Comparison of ENCODE assay signal across 23 mouse cellular contexts in the genomic region with DNA sequence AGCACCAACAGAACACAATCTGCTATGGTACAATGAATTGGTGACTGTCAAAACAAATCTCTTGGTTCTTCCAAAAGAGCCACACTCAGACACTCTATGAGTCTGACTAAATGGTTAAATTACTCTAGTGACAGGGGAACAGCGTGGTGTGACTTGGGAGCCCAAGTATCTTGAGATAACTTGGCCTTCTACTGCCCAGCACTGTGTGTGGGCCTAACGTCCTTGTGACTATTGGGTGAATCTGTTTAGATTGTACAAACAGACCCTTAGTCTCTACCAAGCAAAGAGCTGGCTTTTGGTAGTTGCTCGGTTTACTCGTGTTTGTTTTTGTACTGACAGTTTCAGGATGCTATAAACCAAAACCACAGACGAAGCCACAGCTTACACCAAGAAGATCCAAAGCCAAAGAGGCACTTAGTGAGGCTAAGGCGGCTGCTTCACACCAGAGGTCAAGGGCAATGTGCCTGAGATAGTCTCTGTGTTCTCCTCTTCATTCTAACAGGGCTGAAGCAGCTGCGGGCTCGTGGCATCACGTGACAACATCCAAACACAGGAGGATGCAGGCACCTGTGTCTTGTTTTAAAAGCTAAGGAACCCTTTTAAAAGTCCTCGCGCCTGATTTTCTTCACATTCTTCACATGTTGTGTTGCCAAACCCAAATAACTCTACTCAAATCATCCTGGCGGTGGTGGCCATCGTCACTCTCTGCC. TPM values are rescaled to one million over a fixed set of nuclear protein-coding genes. Genes with fewer than 3 reads are reported as not detected.
DNase-seq lines count a peak whose midpoint lies in the region; ATAC-seq and TF ChIP-seq lines count a peak whose summit lies in the region.
"Had no signal": no experiment of that assay in that cellular context is flagged by ENCODE, and none has a peak within 500 bp of the region (broad histone marks: within the 10 kb centered on the region; RNA-seq: fewer than 3 reads in every experiment).

No protein-coding gene starts in this region.

- H3K9me3 ChIP-seq in lung, embryonic 14.5 days (ENCODE audit: low read depth, low read length): no peaks in the 10 kb centered on the region
- H3K9me3 ChIP-seq in intestine, embryonic 15.5 days: no peaks in the 10 kb centered on the region
- H3K9me3 ChIP-seq: embryonic facial prominence, embryonic 12.5 days; forebrain, embryonic 15.5 days; hindbrain, embryonic 12.5 days; limb, embryonic 13.5 days; megakaryocyte, embryonic 14.5 days; neural tube, embryonic 12.5 days had no signal

- H3K4me3 ChIP-seq in lung, embryonic 14.5 days (ENCODE audit: low read depth, low read length): no peak overlapping the region
- H3K4me3 ChIP-seq in small intestine, adult 2 months (ENCODE audit: low read depth, low read length): no peak overlapping the region
- no peak overlapping the region for H3K4me3 ChIP-seq in intestine, embryonic 15.5 days (replicated peaks)
- H3K4me3 ChIP-seq: embryonic facial prominence, embryonic 12.5 days; forebrain, embryonic 15.5 days; gastrocnemius, adult 2 months; heart, adult 2 months; hindbrain, embryonic 12.5 days; left cerebral cortex, adult 2 months; limb, embryonic 13.5 days; megakaryocyte, embryonic 14.5 days; neural tube, embryonic 12.5 days had no signal

- no peak for ATAC-seq in lung, embryonic 14.5 days (ENCODE audit: insufficient read depth)
- ATAC-seq in intestine, embryonic 15.5 days: no peak
- ATAC-seq: forebrain, embryonic 15.5 days had no signal

- H3K27ac ChIP-seq in lung, embryonic 14.5 days (ENCODE audit: low read depth): no peak overlapping the region
- peak overlapping the region; percentile 41; the same call in 1 of the 2 replicates for H3K27ac ChIP-seq in small intestine, adult 2 months (ENCODE audit: insufficient read depth, low read depth, low read length)
- no peak overlapping the region for H3K27ac ChIP-seq in intestine, embryonic 15.5 days
- H3K27ac ChIP-seq: embryonic facial prominence, embryonic 12.5 days; forebrain, embryonic 15.5 days; gastrocnemius, adult 2 months; heart, adult 2 months; hindbrain, embryonic 12.5 days; left cerebral cortex, adult 2 months; limb, embryonic 13.5 days; liver, embryonic 14.5 days; neural tube, embryonic 12.5 days had no signal

- no peak for TF ChIP-seq POLR2A in small intestine, adult 2 months (IDR thresholded peaks at IDR 0.05; ENCODE audit: low read depth, low read length)

- no peak for TF ChIP-seq CTCF in lung, embryonic 14.5 days (IDR thresholded peaks at IDR 0.05; ENCODE audit: low read depth)
- no peak for TF ChIP-seq CTCF in small intestine, adult 2 months (IDR thresholded peaks at IDR 0.05; ENCODE audit: extremely low read depth, insufficient read length, insufficient replicate concordance, low read depth, low read length)

- H3K9ac ChIP-seq in lung, embryonic 14.5 days: no peak overlapping the region
- no peak overlapping the region for H3K9ac ChIP-seq in intestine, embryonic 15.5 days
- H3K9ac ChIP-seq: embryonic facial prominence, embryonic 12.5 days; forebrain, embryonic 15.5 days; hindbrain, embryonic 12.5 days; limb, embryonic 13.5 days; liver, embryonic 14.5 days; neural tube, embryonic 12.5 days had no signal

- H3K36me3 ChIP-seq in lung, embryonic 14.5 days (ENCODE audit: insufficient read depth): no peaks in the 10 kb centered on the region
- no peaks in the 10 kb centered on the region for H3K36me3 ChIP-seq in small intestine, adult 2 months (ENCODE audit: control insufficient read depth, insufficient read depth, low read length)
- no peaks in the 10 kb centered on the region for H3K36me3 ChIP-seq in intestine, embryonic 15.5 days
- H3K36me3 ChIP-seq: embryonic facial prominence, embryonic 12.5 days; forebrain, embryonic 15.5 days; hindbrain, embryonic 12.5 days; limb, embryonic 13.5 days; neural tube, embryonic 12.5 days had no signal

- H3K4me2 ChIP-seq in lung, embryonic 14.5 days: no peak overlapping the region
- H3K4me2 ChIP-seq in intestine, embryonic 15.5 days (replicated peaks): no peak overlapping the region
- H3K4me2 ChIP-seq: embryonic facial prominence, embryonic 12.5 days; forebrain, embryonic 15.5 days; hindbrain, embryonic 12.5 days; limb, embryonic 13.5 days; neural tube, embryonic 12.5 days had no signal

- peak; percentile 23 for DNase-seq in lung, embryonic 14.5 days
- DNase-seq in lung, adult 18-20 months: no peak
- peak; percentile 11 to 21 for DNase-seq in CD8-positive naive resting alpha-beta T cell, adult 2 months (ENCODE audit: low read depth in 2 of 2, low spot score in 2 of 2)
- peak; percentile 70 for DNase-seq in thymus, postnatal 4 days
- DNase-seq in right cerebral cortex, adult 2 months (ENCODE audit: low spot score in 2 of 2): no peak
- DNase-seq: adrenal gland, postnatal 14 days; B cell, adult 2 months; cerebellum, adult 11-12 months; gastrocnemius, adult 2 months; heart, adult 2 months; kidney, adult 2 months; kidney, postnatal 14 days; lung, postnatal 10 days had no signal

- peaks cover 6% of the 10 kb centered on the region; the same call in 1 of the 2 replicates for H3K4me1 ChIP-seq in lung, embryonic 14.5 days (ENCODE audit: insufficient read depth)
- peaks cover 8% of the 10 kb centered on the region; the same call in 1 of the 2 replicates for H3K4me1 ChIP-seq in small intestine, adult 2 months (ENCODE audit: control insufficient read depth, insufficient read depth, insufficient read length, low read length)
- no peaks in the 10 kb centered on the region for H3K4me1 ChIP-seq in intestine, embryonic 15.5 days (replicated peaks)
- H3K4me1 ChIP-seq: forebrain, embryonic 15.5 days; hindbrain, embryonic 12.5 days; neural tube, embryonic 12.5 days had no signal

- WGBS in lung, embryonic 14.5 days: 68% methylated on average over 13 of the region's 13 CpGs
- WGBS in small intestine, adult 2 months: 72% methylated on average over 13 of the region's 13 CpGs
- WGBS in intestine, embryonic 15.5 days: 56% methylated on average over 13 of the region's 13 CpGs

- H3K27me3 ChIP-seq in lung, embryonic 14.5 days (ENCODE audit: insufficient read depth, low read length): no peaks in the 10 kb centered on the region
- H3K27me3 ChIP-seq in small intestine, adult 2 months (ENCODE audit: control insufficient read depth, insufficient read depth, low read length): no peaks in the 10 kb centered on the region
- H3K27me3 ChIP-seq in intestine, embryonic 15.5 days (replicated peaks): no peaks in the 10 kb centered on the region
- H3K27me3 ChIP-seq: embryonic facial prominence, embryonic 12.5 days; forebrain, embryonic 15.5 days; hindbrain, embryonic 12.5 days; limb, embryonic 13.5 days; neural tube, embryonic 12.5 days had no signal

RNA-seq across cellular contexts. Expression of gene Vcpkmt, which starts 53.0 kb away (rescaled TPM):
- 23.6 and 26.5 TPM in 2 replicates for polyA plus RNA-seq in lung, embryonic 14.5 days (2014; fragmentation: Nextera tagmentation; extraction: Ambion mirVana)
- polyA plus RNA-seq in small intestine, adult 2 months (2012; rRNA removed): 4.4 and 7.6 TPM in 2 replicates
- polyA plus RNA-seq in intestine, embryonic 15.5 days (2015; fragmentation: Nextera tagmentation; extraction: Ambion mirVana): 25.6 and 26.7 TPM in 2 replicates

Comparison
In these comparisons a context has a peak if more than half of its experiments do, and no peak if none do; other contexts are left out.
1. DNase-seq: peak in lung, embryonic 14.5 days (single experiment), CD8-positive naive resting alpha-beta T cell, adult 2 months (2 of 2) and thymus, postnatal 4 days (single experiment); none in lung, adult 18-20 months (0 of 2) and right cerebral cortex, adult 2 months (0 of 2).